Mouse (Mus musculus): Measurements from ENCODE around the gene Cggbp1.

Cggbp1 gene

DNA sequence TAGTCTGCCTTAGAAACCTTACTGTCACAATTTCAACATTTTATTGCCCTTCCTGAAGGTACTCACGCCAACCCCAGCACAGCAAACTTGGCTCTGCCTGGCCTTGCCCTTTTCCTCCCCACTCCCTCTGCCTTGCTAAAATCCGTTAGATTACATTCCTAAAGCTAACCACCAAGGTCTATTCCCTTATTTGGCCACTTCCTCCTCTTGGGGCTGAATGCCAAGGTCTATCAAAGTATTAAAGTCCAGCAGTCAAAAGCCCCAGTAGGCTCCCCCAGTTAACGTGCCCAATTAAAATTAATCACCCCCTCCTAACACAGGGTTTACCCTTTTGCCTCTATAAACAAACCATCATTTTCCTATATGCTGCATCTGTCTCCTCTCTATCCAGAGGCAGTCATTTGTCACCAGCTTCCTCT, 32.6 kb downstream of the Cggbp1 start:
- TF ChIP-seq GATA4 (IDR thresholded peaks at IDR 0.05; ENCODE audit: insufficient replicate concordance, low read length): no peak

DNA sequence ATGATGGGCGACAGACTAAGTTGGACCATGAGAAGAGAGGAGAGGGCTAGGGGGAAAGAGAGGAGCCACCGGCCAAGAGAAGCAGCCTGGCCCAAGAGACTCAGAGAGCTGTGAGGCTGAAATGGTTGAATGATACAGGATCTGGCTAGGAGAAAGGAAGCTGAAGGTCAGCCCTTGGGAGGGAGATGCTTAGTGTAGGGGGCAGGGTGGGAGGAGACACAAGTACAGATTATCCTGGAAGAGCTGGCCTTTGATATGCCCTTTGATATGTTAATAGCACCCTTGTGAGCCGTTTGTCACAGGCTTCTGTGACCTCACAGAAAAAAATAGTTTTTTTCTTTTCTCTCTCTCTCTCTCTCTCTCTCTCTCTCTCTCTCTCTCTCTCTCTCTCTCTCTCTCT, 33.3 kb downstream of the Cggbp1 start:
- TF ChIP-seq GATA4 (IDR thresholded peaks at IDR 0.05; ENCODE audit: insufficient replicate concordance, low read length): no peak

DNA sequence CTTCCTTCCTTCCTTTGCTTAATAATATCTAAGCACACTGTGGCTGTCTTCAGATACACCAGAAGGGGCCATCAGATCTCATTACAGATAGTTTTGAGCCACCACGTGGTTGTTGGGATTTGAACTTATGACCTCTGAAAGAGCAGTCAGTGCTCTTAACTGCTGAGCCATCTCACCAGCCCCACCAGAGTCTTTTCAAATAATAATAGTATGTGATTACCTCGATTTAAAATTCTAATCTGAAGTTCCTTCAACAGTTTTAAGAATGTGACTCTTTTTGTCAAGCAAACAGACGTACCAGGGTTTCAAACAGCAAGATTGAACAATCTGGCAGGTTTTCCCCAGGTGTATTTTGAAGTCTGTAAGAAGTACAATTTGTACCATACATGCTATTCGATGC, 33.8 kb downstream of the Cggbp1 start:
- TF ChIP-seq GATA4 (IDR thresholded peaks at IDR 0.05; ENCODE audit: insufficient replicate concordance, low read length): no peak

DNA sequence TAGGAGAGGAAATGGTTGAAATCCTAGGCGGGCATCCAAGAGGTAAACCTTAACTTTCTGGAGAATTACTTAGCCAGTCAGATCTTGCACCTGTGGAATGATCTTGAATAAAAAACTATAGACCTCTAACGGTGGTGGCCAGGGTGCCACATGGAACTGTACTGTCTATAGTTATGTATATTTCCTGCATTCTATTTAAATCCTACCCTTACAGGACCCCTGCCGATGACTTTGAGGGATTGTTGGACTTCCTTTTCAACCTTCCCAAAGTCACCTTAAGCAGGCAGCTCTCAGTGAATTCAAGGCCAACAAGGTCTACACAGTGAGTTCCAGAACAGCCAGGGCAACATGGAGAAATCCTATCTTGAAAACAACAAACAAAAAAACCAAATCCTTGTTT, 37.7 kb downstream of the Cggbp1 start:
- no peak for TF ChIP-seq GATA4 (IDR thresholded peaks at IDR 0.05; ENCODE audit: insufficient replicate concordance, low read length)

DNA sequence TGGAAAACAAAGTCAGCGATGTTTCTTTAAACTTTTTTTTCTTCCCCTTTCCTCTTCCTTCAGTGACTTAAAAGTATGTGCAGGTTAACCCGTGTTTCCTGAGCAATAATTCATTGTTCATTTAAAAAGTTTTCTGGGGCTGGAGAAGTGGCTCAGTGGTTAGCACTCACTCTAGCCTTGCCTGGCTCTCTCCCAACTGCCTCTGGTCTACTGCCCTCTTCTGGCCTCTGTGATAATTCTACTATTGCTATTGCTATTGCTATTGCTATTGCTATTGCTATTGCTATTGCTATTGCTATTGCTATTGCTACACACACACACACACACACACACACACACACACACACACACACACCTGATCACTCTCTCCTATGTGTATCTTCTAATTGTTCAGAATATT, 47.3 kb downstream of the Cggbp1 start:
- no peak for TF ChIP-seq GATA4 (IDR thresholded peaks at IDR 0.05; ENCODE audit: insufficient replicate concordance, low read length)

DNA sequence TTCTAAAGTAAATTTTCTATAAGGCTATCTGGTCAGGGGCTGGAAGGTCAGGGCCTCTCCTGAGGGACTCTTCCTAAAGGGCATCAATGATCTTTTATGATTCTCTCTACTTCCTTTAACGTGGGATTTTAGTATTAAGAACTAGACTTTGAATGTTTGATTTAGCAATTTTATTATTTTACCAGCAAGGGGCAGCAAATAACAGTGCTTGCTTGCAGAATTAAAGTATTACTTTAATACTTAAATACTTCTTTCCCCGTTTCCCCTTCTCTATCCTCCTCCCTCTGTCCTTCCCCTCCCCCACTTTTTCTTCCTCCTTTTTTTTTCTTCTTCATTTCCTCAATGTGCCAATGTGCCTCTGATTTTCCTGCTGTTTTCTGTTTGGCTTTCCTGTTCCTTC, 51.5 kb downstream of the Cggbp1 start:
- no peak for TF ChIP-seq GATA4 (IDR thresholded peaks at IDR 0.05; ENCODE audit: insufficient replicate concordance, low read length)

GRCm38 (mm10) chr16:64907112-64907511, 55.3 kb downstream of the Cggbp1 start:
- TF ChIP-seq GATA4 (IDR thresholded peaks at IDR 0.05; ENCODE audit: insufficient replicate concordance, low read length): no peak

GRCm38 (mm10) chr16:64908747-64909146, 57.0 kb downstream of the Cggbp1 start:
- no peak for TF ChIP-seq GATA4 (IDR thresholded peaks at IDR 0.05; ENCODE audit: insufficient replicate concordance, low read length)
